Mouse (Mus musculus) lung, postnatal 25 days (tissue): Measurements from ENCODE around the gene Nkain2.

Experiments used
- DNase-seq: peaks from one replicate; pipeline ENCODE4 v3.0.0; 2022; ENCODE audit warnings: low spot score

The Nkain2 gene

GRCm38 (mm10) chr10:32576559-32577275 is 313.5 kb downstream of the Nkain2 start:
- no peak for DNase-seq

GRCm38 (mm10) chr10:32557673-32558072 is 332.6 kb downstream of the Nkain2 start:
- no peak for DNase-seq

GRCm38 (mm10) chr10:32536057-32536456 is 354.2 kb downstream of the Nkain2 start:
- DNase-seq: no peak

DNA sequence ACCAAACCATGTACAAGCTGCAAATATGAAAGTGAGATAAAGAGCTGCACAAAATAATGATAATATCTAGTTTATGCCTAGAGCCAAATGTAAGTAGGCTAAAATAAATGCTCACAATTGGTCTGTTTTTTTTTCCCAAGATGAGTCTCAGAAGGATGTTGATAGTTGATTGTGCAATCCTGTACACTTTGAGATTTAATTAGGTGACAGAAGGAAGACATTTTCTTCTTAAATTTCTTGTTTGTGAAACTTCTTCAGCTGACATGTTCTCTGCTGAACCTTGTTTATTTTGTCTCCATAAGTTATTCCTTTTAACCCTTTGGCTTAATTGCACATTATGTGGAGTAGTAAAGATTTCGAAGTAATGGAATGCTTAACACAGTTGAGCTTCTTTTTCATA is 379.4 kb downstream of the Nkain2 start:
- DNase-seq: no peak

- DNase-seq: no peak
These were observed 395.6 kb downstream of the Nkain2 start for GRCm38 (mm10) chr10:32494591-32495182.

DNA sequence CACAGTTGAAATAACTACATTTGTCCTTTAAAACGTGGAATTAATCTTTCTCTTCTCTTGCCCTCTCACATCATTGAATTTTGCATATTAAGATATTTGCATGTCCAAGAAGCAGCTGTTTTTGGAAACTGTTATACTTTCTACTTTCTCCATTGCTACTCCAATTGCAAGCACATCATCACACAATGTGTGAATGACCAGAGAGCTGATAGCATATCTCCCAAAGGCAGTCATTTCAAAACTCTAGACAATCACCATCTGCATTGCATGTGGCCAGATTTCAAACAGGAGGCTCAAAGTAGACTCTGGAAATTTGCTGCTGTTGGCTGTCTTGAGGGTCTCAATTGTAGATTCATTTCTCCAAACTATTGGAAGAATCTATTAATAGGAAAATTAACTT is 396.7 kb downstream of the Nkain2 start:
- no peak for DNase-seq

- DNase-seq: no peak
These were observed 427.5 kb downstream of the Nkain2 start for GRCm38 (mm10) chr10:32462726-32463125.

DNA sequence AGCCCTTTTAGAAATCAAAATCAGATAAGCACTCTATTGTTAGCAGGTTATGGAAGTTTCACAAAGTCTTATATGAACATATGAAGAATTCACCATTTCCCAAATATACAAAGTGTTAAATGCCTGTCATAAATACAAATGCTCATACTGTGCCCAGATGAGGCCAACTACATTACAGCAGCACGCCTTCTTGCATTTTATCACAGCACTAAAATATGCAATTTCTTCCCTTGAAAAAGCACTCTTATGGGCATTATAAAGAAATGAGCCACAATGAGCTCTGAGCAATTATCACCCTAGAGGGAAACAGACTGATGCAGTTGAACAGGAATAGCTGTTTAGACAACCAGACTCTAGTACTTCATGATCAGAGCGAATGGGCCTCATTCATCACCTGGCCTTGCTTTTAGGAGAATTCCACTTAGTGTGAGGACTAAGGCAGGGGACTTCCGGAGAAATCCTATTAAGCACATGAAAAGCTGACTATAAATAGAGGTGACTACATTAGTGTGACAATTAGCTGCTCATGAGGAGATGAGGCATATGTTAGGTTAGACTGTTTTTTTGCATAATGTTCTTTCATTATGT is 450.2 kb downstream of the Nkain2 start:
- no peak for DNase-seq

DNA sequence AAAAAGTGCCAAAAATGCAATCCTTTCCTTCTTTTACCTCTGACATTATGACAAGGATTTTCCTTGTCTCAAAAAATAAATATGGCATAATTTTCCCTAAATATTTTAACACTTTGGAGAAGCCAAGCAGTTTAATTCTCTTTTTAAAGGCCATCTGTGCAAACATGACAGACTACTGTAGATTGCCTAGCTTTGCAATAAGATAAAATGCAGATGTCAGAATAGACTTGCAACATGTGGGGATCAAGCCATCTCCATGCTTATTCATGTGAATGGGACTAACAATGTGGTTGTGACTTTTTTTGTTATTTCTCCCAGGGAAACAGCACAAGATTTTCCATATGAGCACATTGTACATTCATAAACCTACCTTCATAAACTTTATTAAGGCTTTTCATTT is 476.0 kb downstream of the Nkain2 start:
- no peak for DNase-seq

DNA sequence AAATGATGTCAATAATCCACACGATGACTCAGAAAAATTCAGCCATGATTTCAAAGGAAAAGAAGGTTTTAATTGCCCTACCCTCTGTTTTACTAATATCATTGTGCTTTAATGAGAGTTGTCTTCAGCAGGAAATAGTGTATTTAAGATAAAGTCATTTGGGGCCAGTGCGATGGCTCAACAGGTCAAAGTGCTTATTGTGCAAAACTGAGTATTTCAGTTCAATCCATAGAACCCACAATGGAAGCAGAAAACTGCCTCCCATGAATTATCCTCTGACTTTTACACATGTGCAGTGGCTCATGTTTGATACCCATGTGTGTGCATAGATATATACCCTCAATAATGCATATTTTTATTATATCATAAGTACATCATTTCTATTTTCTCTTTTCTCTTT is 478.9 kb downstream of the Nkain2 start:
- no peak for DNase-seq

DNA sequence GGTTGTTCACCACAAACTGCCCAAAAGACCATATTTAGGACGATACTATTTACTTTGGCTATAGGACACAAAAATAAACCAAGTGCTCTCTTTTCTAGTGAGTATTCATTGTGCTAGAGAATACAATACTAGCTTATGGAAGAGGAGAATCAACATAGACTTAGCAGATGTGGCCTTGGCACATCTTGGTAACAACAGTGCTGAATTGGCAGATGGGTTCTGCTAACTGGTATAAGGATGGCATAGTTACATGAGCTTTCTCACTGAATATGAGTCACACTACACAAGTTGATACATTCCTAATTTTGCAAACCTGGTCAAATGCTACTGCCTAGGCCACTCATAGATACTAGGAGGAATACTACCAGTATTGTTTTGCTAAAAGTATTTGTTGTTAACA is 489.3 kb downstream of the Nkain2 start:
- no peak for DNase-seq

- DNase-seq: no peak
These were observed 496.3 kb downstream of the Nkain2 start for GRCm38 (mm10) chr10:32393859-32394521.

- no peak for DNase-seq
These were observed 496.9 kb downstream of the Nkain2 start for GRCm38 (mm10) chr10:32393326-32393725.

DNA sequence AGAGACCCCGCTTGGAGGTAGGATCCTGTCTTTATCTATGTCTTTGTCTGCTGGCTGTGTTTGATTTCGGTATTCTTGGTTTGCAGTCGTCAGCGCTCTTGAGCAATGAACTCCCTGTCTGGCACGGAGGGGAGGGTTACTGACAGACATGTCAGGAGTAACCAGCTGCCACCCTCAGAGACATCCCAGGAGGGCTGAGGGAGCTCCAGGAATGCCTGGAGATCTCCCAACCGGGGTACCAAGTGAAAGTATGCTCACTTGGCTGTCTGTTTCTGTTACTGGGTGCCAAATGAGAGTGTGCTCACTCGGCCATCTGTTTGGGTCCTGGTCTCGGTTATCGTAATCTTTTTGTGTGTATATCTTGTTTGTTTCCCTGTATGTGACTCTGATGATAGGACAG is 577.5 kb downstream of the Nkain2 start:
- DNase-seq: no peak

- DNase-seq: no peak
These were observed 589.2 kb downstream of the Nkain2 start for GRCm38 (mm10) chr10:32301024-32301597.

DNA sequence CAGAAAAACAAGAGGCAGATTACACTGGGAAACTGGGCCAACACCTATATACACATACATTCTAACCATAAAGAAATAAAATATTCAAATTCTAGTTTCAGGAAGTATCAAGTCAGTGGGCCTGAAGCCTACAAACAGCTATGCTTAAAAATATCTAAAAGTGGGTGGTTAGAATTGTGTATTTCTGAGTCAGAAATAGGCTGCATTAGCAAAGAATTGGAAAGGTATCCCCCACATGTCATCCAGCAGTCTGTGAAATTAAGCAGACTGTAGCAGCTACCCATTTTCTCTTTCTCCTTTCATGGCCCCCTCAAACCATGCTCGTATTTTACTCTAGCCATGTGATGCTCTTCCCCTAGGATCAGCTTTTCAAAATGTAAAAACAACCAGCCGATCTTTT is 599.8 kb downstream of the Nkain2 start:
- DNase-seq: no peak

DNA sequence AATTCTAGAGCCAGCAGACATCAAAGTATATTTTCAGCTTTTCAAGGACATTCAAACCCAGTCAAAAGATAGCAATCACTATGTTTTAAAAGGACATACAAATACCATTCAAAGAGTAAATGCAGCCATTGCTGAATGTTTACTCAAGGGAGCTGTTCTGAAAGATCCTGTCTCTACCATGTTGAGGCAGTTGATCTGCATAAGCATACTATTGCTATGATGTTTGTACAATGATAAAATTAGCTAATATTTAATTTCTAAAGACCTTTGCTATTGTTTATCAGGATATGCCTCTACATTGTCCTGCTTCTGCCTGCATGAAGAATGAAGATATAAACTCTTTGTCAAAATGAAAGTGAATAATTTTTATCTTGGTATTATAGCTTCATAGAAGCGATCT is 606.6 kb downstream of the Nkain2 start:
- no peak for DNase-seq

GRCm38 (mm10) chr10:32243266-32243882 is 646.9 kb downstream of the Nkain2 start:
- DNase-seq: no peak

GRCm38 (mm10) chr10:32241168-32241567 is 649.1 kb downstream of the Nkain2 start:
- DNase-seq: no peak

GRCm38 (mm10) chr10:32182951-32183350 is 707.3 kb downstream of the Nkain2 start:
- no peak for DNase-seq

DNA sequence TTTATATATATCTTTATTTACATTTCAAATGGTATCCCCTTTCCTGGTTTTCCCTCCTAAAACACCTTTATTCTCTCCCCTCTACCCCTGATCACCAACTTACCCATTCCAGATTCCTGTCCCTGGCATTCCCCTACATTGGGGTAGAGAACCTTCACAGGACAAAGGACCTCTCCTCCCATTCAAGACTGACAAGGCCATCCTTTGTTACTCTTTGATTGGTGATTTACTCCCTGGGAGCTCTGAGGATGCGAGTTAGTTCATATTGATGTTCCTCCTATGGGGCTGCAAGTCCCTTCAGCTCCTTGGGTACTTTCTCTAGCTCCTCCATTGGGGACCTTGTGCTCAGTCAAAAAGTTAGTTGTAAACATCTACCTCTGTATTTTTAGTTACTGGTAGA is 798.9 kb downstream of the Nkain2 start:
- DNase-seq: no peak

DNA sequence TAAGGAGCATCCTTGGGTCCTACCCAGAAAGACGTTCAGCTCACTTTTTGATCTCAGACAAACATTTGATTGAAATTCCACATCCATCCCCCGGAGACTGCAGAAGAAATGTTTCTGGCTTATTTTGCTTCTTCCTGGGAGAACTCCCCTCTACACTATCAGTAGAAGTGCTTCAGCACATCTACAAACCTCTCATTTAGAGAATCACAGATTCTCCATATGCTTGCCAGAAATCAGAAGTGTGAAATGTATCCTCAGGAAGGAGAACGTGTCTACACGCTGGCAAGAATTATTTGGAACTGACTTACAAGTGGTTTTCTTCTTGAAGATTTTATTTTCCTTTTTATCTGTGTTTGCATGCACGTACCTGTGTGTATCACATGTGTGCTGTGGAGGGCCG is 829.9 kb downstream of the Nkain2 start:
- DNase-seq: no peak
